Mouse (Mus musculus) liver, adult 2 months (tissue): Measurements from ENCODE around the gene Adgb. TPM values are rescaled to one million over a fixed set of nuclear protein-coding genes. Genes with fewer than 3 reads are reported as not detected.

ENCODE experiments used
- DNase-seq: peaks from one replicate; pipeline ENCODE4 v3.0.0-alpha.2; 2011; ENCODE audit warnings: low read depth, low spot score; ENCODE audit errors: extremely low read depth
- H3K27ac ChIP-seq: fragments of 200-500 bp; replicated peaks from 2 replicates; pipeline ENCODE4 v1.5.1; 2012; ENCODE audit warnings: low read depth, mild to moderate bottlenecking, control low read depth, inconsistent platforms, low read length; ENCODE audit not compliant: insufficient read depth
- H3K27me3 ChIP-seq: fragments of 200-500 bp; 2 replicates; pipeline ENCODE4 v1.6.1; 2012; ENCODE audit warnings: mild to moderate bottlenecking, moderate library complexity, low read length, inconsistent platforms; ENCODE audit not compliant: control insufficient read depth, insufficient read depth
- H3K36me3 ChIP-seq: fragments of 200-500 bp; 2 replicates; pipeline ENCODE4 v1.6.1; 2012; ENCODE audit warnings: low read length, inconsistent platforms; ENCODE audit not compliant: control insufficient read depth, insufficient read depth
- H3K4me1 ChIP-seq: fragments of 200-500 bp; 2 replicates; pipeline ENCODE4 v1.6.1; 2011; ENCODE audit warnings: low read length; ENCODE audit not compliant: control insufficient read depth, insufficient read depth
- H3K4me3 ChIP-seq: fragments of 200-500 bp; 2 replicates; pipeline ENCODE4 v1.5.1; 2011; ENCODE audit warnings: low read depth, mild to moderate bottlenecking, control low read depth, low read length, moderate library complexity; ENCODE audit not compliant: insufficient read depth
- H3K79me2 ChIP-seq: fragments of 200-500 bp; 2 replicates; pipeline ENCODE4 v1.6.1; 2012; ENCODE audit warnings: inconsistent platforms, mild to moderate bottlenecking, low read length, moderate library complexity; ENCODE audit not compliant: control insufficient read depth, insufficient read depth
- H3K9ac ChIP-seq: fragments of 200-500 bp; 2 replicates; pipeline ENCODE4 v1.6.1; 2012; ENCODE audit warnings: low read depth, mild to moderate bottlenecking, control low read depth, inconsistent platforms, low read length
- CTCF ChIP-seq: fragments of 200-500 bp; IDR thresholded peaks from 2 replicates; pipeline ENCODE4 v1.5.1; 2011; ENCODE audit warnings: low read depth, low read length, control low read depth
- POLR2A ChIP-seq: fragments of 200-500 bp; IDR thresholded peaks from 2 replicates; pipeline ENCODE4 v1.6.1; 2011; ENCODE audit warnings: low read length, control low read depth; ENCODE audit not compliant: insufficient read depth; ENCODE audit errors: extremely low read depth
- whole genome bisulfite sequencing: fragments of 180-500 bp; shearing (Covaris S2); methylation state at CpG from one replicate; pipeline ENCODE4 v1.1.7; 2018; 5-methylcytosine and 5-hydroxymethylcytosine counted together
- polyA plus RNA-seq: library from polyadenylated mRNA; depleted of rRNA; stranded (reverse); fragments of >200 nt; gene quantifications from 2 replicates; pipeline ENCODE4 v1.2.3, GENCODE M21; 2012
- total RNA-seq: library from RNA; depleted of rRNA; stranded (reverse); fragments of >200 nt; gene quantifications from 2 replicates; pipeline ENCODE4 v1.2.3, GENCODE M21; 2014

Gene Adgb
- total and polyA plus RNA-seq, 2 experiments: 0.33 to 0.83 TPM

DNA sequence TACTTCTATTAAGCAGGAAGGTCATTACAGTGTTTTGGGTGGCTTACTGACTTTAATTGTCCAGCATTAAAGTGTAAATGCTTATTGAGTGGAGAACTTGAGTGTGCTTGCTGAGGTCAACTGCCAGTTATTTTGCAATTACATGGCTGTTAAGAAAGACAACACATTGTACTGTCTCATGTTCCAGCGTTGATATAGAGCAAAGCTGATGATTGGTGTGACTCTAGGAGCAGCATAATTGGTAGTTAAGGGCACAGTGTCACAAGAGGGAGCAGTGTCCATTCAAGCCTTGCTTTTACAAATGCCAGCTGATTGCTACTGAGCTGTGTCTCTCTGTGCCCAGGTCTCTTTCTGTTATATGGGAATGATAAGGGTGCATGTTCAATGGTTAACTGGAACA lies 97.5 kb downstream of the Adgb start:
- Histone ChIP-seq H3K4me3 (no peak overlapping the region), H3K36me3 (no peaks in the 10 kb centered on the region), H3K79me2 (no peaks in the 10 kb centered on the region), H3K27ac (no peak overlapping the region), H3K4me1 (no peaks in the 10 kb centered on the region), H3K27me3 (no peaks in the 10 kb centered on the region), H3K9ac (no peak overlapping the region)
- no peak for TF ChIP-seq CTCF
- no peak for TF ChIP-seq POLR2A
- peak; percentile 2 for DNase-seq
- 49% methylated on average over 1 of the region's 1 CpGs for WGBS

- Histone ChIP-seq H3K9ac (no peak overlapping the region), H3K27ac (no peak overlapping the region), H3K79me2 (no peaks in the 10 kb centered on the region), H3K27me3 (no peaks in the 10 kb centered on the region), H3K36me3 (no peaks in the 10 kb centered on the region), H3K4me3 (no peak overlapping the region), H3K4me1 (no peaks in the 10 kb centered on the region)
- no peak for DNase-seq
- WGBS: 63% methylated on average over 1 of the region's 1 CpGs
- no peak for TF ChIP-seq POLR2A
These were observed 108.1 kb downstream of the Adgb start for GRCm38 (mm10) chr10:10364025-10364424.

DNA sequence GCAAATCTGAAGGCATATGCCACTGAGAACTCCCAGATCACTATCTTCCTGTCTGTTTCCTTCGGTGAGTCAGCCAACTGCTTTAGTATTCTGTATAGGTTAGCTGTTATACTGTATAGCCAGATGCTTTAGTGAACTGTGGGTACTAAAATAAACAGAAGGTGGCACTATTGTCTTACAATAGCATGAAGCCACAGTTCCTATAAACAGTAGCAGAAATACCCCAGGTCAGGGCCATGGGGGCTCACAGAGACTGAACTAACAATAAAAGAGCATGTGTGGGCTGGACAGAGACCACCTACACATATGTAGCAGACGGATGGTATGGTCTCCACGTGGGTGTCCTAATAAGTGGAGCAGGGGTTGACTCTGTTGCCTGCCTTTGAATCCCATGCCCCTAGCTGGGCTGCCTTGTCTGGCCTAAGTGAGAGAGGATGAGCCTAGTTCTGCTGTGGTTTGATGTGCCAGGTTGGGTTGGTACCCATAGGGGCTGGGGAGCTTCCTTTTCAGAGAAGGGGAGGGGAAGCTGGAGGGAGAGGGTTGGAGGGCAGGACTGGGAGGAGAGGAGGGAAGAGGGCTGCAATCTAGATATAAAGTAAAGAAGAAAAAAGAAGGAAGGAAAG lies 116.4 kb downstream of the Adgb start:
- 22% methylated on average over 3 of the region's 3 CpGs for WGBS
- peak; percentile 2 for DNase-seq

GRCm38 (mm10) chr10:10352184-10352583 lies 119.9 kb downstream of the Adgb start:
- Histone ChIP-seq H3K36me3 (no peaks in the 10 kb centered on the region), H3K27ac (no peak overlapping the region), H3K27me3 (no peaks in the 10 kb centered on the region), H3K79me2 (no peaks in the 10 kb centered on the region), H3K4me1 (no peaks in the 10 kb centered on the region), H3K4me3 (no peak overlapping the region), H3K9ac (no peak overlapping the region)
- no peak for DNase-seq
- no peak for TF ChIP-seq CTCF
- TF ChIP-seq POLR2A: no peak
- 67% methylated on average over 3 of the region's 3 CpGs for WGBS

More for the DNA sequence above, 116.4 kb downstream of the Adgb start:
- TF ChIP-seq CTCF (0 out of 2 replicates have a peak, but pooled peaks have one; percentile 19), POLR2A (no peak)
- Histone ChIP-seq H3K36me3 (no peaks in the 10 kb centered on the region), H3K79me2 (no peaks in the 10 kb centered on the region), H3K27me3 (no peaks in the 10 kb centered on the region), H3K4me3 (no peak overlapping the region), H3K4me1 (no peaks in the 10 kb centered on the region), H3K27ac (no peak overlapping the region), H3K9ac (no peak overlapping the region)

- no peak for TF ChIP-seq CTCF
- TF ChIP-seq POLR2A: no peak
- WGBS: 85% methylated on average over 3 of the region's 3 CpGs
- no peak overlapping the region for H3K4me3 ChIP-seq
These were observed 121.6 kb downstream of the Adgb start for GRCm38 (mm10) chr10:10350550-10350949.

DNA sequence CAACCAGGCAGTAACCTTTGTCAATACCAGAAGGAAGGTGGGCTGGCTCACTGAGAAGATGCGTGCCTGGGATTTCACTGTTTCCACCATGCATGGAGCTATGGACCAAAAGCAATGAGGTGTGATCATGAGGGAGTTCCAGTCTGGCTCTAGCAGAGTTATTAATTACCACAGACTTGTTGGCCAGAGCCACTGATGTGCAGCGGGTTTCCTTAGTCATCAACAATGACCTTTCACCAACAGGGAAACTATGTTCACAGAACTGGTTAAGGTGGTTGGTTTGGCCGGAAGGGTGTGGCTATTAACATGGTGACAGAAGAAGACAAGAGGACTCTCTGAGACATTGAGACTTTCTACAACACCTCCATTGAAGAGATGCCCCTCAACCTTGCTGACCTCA lies 128.2 kb downstream of the Adgb start:
- TF ChIP-seq POLR2A (no peak), CTCF (no peak)
- 87% methylated on average over 3 of the region's 3 CpGs for WGBS

More at GRCm38 (mm10) chr10:10350550-10350949, 121.6 kb downstream of the Adgb start:
- Histone ChIP-seq H3K36me3 (no peaks in the 10 kb centered on the region), H3K9ac (no peak overlapping the region), H3K4me1 (no peaks in the 10 kb centered on the region), H3K27me3 (no peaks in the 10 kb centered on the region), H3K79me2 (no peaks in the 10 kb centered on the region), H3K27ac (no peak overlapping the region)
- no peak for DNase-seq

More for the DNA sequence above, 128.2 kb downstream of the Adgb start:
- no peak overlapping the region for H3K27ac ChIP-seq
- no peak for DNase-seq
- H3K79me2 ChIP-seq: no peaks in the 10 kb centered on the region
- no peaks in the 10 kb centered on the region for H3K4me1 ChIP-seq
- H3K9ac ChIP-seq: no peak overlapping the region
- no peaks in the 10 kb centered on the region for H3K27me3 ChIP-seq
- H3K36me3 ChIP-seq: no peaks in the 10 kb centered on the region
- H3K4me3 ChIP-seq: no peak overlapping the region
